Mouse (Mus musculus) MEL (cell line): ENCODE results near the gene Foxn3.

Experiments used
- CTCF ChIP-seq, 3 experiments: IDR thresholded peaks in 2 of 3; conservative IDR thresholded peaks in 1 of 3; 2 replicates each; pipeline ENCODE4 v1.5.1; 2011 to 2012; ENCODE audit warnings: low read length in 3 of 3, low read depth in 2 of 3, mild to moderate bottlenecking in 2 of 3, improper control_type of control experiment in 1 of 3, inconsistent platforms in 1 of 3, mixed read lengths in 1 of 3, moderate library complexity in 1 of 3; ENCODE audit not compliant: control insufficient read depth in 1 of 3, insufficient read depth in 1 of 3, poor library complexity in 1 of 3, severe bottlenecking in 1 of 3
- E2F4 ChIP-seq: IDR thresholded peaks from 2 replicates; pipeline ENCODE4 v1.6.1; 2011; ENCODE audit warnings: low read depth, low read length, improper control_type of control experiment, borderline replicate concordance
- EP300 ChIP-seq, 2 experiments: IDR thresholded peaks; 2 replicates each; pipeline ENCODE4 v1.6.1; 2011; ENCODE audit warnings: improper control_type of control experiment in 2 of 2, low read length in 2 of 2, low read depth in 1 of 2, mild to moderate bottlenecking in 1 of 2
- ETS1 ChIP-seq: IDR thresholded peaks from 2 replicates; pipeline ENCODE4 v1.6.1; 2012; ENCODE audit warnings: low read depth, mild to moderate bottlenecking, inconsistent platforms, low read length, improper control_type of control experiment, moderate library complexity
- MAZ ChIP-seq: IDR thresholded peaks from 2 replicates; pipeline ENCODE4 v1.6.1; 2012; ENCODE audit warnings: low read depth, mild to moderate bottlenecking, inconsistent platforms, low read length, improper control_type of control experiment
- NELFE ChIP-seq: IDR thresholded peaks from 2 replicates; pipeline ENCODE4 v1.6.1; 2011; ENCODE audit warnings: low read depth, low read length, improper control_type of control experiment
- NRF1 ChIP-seq: IDR thresholded peaks from 2 replicates; pipeline ENCODE4 v1.6.1; 2014; ENCODE audit warnings: low read depth, mild to moderate bottlenecking, inconsistent platforms, low read length, improper control_type of control experiment, moderate library complexity; ENCODE audit not compliant: poor library complexity, insufficient read depth, severe bottlenecking
- POLR2A ChIP-seq, 2 experiments: IDR thresholded peaks; 2 replicates each; pipeline ENCODE4 v1.6.1; 2011 to 2012; ENCODE audit warnings: low read length in 2 of 2, mild to moderate bottlenecking in 2 of 2, control low read depth in 1 of 2, improper control_type of control experiment in 1 of 2, low read depth in 1 of 2, moderate library complexity in 1 of 2; ENCODE audit not compliant: control insufficient read depth in 1 of 2, insufficient read depth in 1 of 2, poor library complexity in 1 of 2
- RCOR1 ChIP-seq: IDR thresholded peaks from 2 replicates; pipeline ENCODE4 v1.6.1; 2012; ENCODE audit warnings: low read depth, mild to moderate bottlenecking, inconsistent platforms, low read length, improper control_type of control experiment
- SMC3 ChIP-seq: IDR thresholded peaks from 2 replicates; pipeline ENCODE4 v1.6.1; 2011; ENCODE audit warnings: low read depth, low read length, improper control_type of control experiment
- TCF12 ChIP-seq: IDR thresholded peaks from 2 replicates; pipeline ENCODE4 v1.6.1; 2014; ENCODE audit warnings: low read depth, mild to moderate bottlenecking, inconsistent platforms, low read length, improper control_type of control experiment, moderate library complexity
- UBTF ChIP-seq: IDR thresholded peaks from 2 replicates; pipeline ENCODE4 v1.6.1; 2012; ENCODE audit warnings: low read depth, mild to moderate bottlenecking, inconsistent platforms, low read length, improper control_type of control experiment, moderate library complexity, borderline replicate concordance; ENCODE audit not compliant: insufficient read depth
- ZNF384 ChIP-seq: IDR thresholded peaks from 2 replicates; pipeline ENCODE4 v1.6.1; 2012; ENCODE audit warnings: low read depth, mild to moderate bottlenecking, inconsistent platforms, low read length, improper control_type of control experiment

DNA sequence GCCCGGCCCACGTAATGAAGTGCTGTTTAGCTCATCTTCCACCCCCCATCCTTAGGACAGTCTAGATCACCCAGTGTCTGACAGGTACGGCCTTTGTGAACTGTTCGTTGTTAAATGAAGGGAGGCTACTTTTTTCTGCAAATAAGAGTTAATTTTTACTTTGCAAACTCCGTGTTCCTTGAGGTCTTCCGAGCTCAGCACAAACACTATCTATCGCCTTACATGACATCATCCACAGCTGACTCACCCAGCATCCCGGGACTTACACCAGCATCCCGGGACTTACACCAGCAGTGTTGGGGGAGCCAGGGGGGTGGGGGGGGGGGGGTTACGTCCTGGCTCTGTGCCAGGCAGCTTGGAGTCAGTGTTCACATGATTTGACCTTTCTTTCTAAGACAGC is 186.3 kb downstream of the Foxn3 start:
- TF ChIP-seq RCOR1 (no peak), CTCF (IDR thresholded peaks at IDR 0.05 in 2 of 3, conservative IDR thresholded peaks at IDR 0.05 in 1 of 3; ENCODE audit: control insufficient read depth in 1 of 3, insufficient read depth in 1 of 3, low read depth in 2 of 3, low read length in 3 of 3, poor library complexity in 1 of 3, severe bottlenecking in 1 of 3) (no peak), E2F4 (no peak), NRF1 (no peak), EP300 (IDR thresholded peaks at IDR 0.05; ENCODE audit: low read depth in 1 of 2, low read length in 2 of 2) (no peak), POLR2A (IDR thresholded peaks at IDR 0.05; ENCODE audit: control insufficient read depth in 1 of 2, insufficient read depth in 1 of 2, low read depth in 1 of 2, low read length in 2 of 2, poor library complexity in 1 of 2) (no peak), TCF12 (no peak), UBTF (no peak), NELFE (no peak), ETS1 (no peak), MAZ (no peak), SMC3 (no peak), ZNF384 (no peak)
